ENCODE assay signal across 8 mouse cellular contexts in the genomic region with DNA sequence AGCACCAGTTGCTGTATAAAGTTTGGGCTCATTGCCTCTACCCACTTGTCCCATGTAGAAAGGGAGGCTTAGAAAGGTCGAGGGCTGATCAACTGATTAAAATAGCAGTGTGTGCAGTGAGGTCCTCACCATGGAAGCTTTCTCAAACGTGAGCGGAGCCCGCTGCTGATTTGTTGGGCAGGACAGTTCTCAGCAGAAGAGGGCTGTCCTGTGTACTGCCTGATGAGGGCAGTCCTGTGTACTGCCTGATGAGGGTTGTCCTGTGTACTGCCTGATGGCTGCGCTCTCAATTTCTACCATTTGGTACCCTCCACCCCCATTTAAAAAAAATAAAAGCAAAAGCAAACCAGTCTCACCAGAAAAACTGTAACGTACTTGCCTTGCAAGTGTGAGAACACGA.
DNase-seq lines count a peak whose midpoint lies in the region; ATAC-seq and TF ChIP-seq lines count a peak whose summit lies in the region.

No protein-coding gene starts in this region.

- H3K36me3 ChIP-seq in kidney, postnatal 0 days (ENCODE audit: insufficient read depth, low read length): no peaks in the 10 kb centered on the region
- H3K36me3 ChIP-seq in intestine, embryonic 16.5 days (ENCODE audit: control insufficient read depth, insufficient read depth, low read length): no peaks in the 10 kb centered on the region

- WGBS in kidney, postnatal 0 days: 39% methylated on average over 7 of the region's 7 CpGs
- WGBS in intestine, embryonic 16.5 days: 40% methylated on average over 7 of the region's 7 CpGs

- no peaks in the 10 kb centered on the region for H3K9me3 ChIP-seq in kidney, postnatal 0 days (replicated peaks; ENCODE audit: low read length)
- no peaks in the 10 kb centered on the region for H3K9me3 ChIP-seq in intestine, embryonic 16.5 days (ENCODE audit: control insufficient read depth, low read length)

- peak; percentile 24 for DNase-seq in kidney, postnatal 0 days (ENCODE audit: low spot score)
- no peak for DNase-seq in kidney, adult 8-10 months
- DNase-seq in brain, adult 2 months (ENCODE audit: low read depth, low spot score): peak; percentile 26
- DNase-seq in skeletal muscle tissue, adult 2 months (ENCODE audit: low read depth, low spot score): peak; percentile 27
- DNase-seq in cerebellum, adult 9-10 months: no peak
- DNase-seq in right cerebral cortex, postnatal 14 days: no peak

- peaks cover 8% of the 10 kb centered on the region; the same call in 1 of the 2 replicates for H3K4me1 ChIP-seq in kidney, postnatal 0 days (replicated peaks; ENCODE audit: insufficient read depth, low read length)
- peaks cover 25% of the 10 kb centered on the region for H3K4me1 ChIP-seq in intestine, embryonic 16.5 days (ENCODE audit: control insufficient read depth, insufficient read depth, low read length)

- ATAC-seq in kidney, postnatal 0 days (replicated peaks; ENCODE audit: low FRiP score, low read depth): no peak
- ATAC-seq in intestine, embryonic 16.5 days: peak; percentile 79
- no peak for ATAC-seq in frontal cortex, adult (ENCODE audit: low TSS enrichment)

- no peak overlapping the region for H3K27ac ChIP-seq in kidney, postnatal 0 days
- H3K27ac ChIP-seq in intestine, embryonic 16.5 days (ENCODE audit: low read length): peak overlapping the region; percentile 49; the same call in 1 of the 2 replicates

- peaks cover 26% of the 10 kb centered on the region for H3K27me3 ChIP-seq in kidney, postnatal 0 days (ENCODE audit: insufficient read depth, low read length)
- H3K27me3 ChIP-seq in intestine, embryonic 16.5 days (replicated peaks; ENCODE audit: control insufficient read depth, insufficient read depth, low read length): no peaks in the 10 kb centered on the region

- no peak overlapping the region for H3K4me3 ChIP-seq in kidney, postnatal 0 days (replicated peaks; ENCODE audit: low read depth, low read length)
- H3K4me3 ChIP-seq in intestine, embryonic 16.5 days (ENCODE audit: low read length): peak overlapping the region; percentile 25; the same call in 1 of the 2 replicates

- TF ChIP-seq CTCF in kidney, postnatal 0 days (IDR thresholded peaks at IDR 0.05; ENCODE audit: low read depth): no peak

- H3K9ac ChIP-seq in kidney, postnatal 0 days (ENCODE audit: low read depth, low read length): no peak overlapping the region
- no peak overlapping the region for H3K9ac ChIP-seq in intestine, embryonic 16.5 days (ENCODE audit: low read depth, low read length)

- H3K4me2 ChIP-seq in kidney, postnatal 0 days (ENCODE audit: low read length): peak overlapping the region; percentile 6; the same call in 1 of the 2 replicates
- peak overlapping the region; percentile 46 for H3K4me2 ChIP-seq in intestine, embryonic 16.5 days (ENCODE audit: low read depth, low read length)

Comparison
In these comparisons a context has a peak if more than half of its experiments do, and no peak if none do; other contexts are left out.
1. DNase-seq: peak in kidney, postnatal 0 days (single experiment), brain, adult 2 months (single experiment) and skeletal muscle tissue, adult 2 months (single experiment); none in kidney, adult 8-10 months (0 of 2), cerebellum, adult 9-10 months (single experiment) and right cerebral cortex, postnatal 14 days (single experiment).